Mouse (Mus musculus) 416B (cell line): ENCODE data around the gene Arhgef2.

Experiments
- DNase-seq: peaks from one replicate; pipeline ENCODE4 v3.0.0; 2011; ENCODE audit warnings: low read depth

The Arhgef2 gene

DNA sequence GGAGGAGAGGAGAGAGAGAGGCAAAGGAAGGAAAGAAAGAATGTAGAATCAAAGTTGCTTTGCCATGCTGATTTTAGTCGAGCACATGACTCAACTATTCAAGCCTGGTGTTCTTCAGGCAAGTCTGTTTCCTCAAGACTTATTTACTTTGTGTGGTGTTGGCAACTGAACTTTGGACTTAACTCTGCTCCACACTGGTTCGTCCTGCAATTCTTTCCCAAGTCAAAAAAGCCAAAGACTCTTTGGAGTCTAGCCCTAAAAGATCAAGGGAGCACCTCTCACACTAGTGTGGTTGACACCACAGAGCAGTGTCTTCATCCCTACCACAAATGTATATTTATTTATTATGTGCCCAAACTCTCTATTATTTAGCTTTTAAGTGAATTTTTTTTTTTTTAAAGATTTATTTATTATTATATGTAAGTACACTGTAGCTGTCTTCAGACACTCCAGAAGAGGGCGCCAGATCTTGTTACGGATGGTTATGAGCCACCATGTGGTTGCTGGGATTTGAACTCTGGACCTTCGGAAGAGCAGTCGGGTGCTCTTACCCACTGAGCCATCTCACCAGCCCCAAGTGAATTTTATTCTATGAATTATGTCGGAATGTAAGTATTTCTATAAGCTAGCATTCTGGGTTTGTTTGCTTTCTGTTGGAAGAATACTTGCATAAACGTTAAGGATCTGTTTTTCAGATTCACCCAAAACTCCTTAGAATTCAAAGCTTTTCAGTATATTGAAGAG, 78.6 kb downstream of the Arhgef2 start:
- DNase-seq = peak; percentile 26

DNA sequence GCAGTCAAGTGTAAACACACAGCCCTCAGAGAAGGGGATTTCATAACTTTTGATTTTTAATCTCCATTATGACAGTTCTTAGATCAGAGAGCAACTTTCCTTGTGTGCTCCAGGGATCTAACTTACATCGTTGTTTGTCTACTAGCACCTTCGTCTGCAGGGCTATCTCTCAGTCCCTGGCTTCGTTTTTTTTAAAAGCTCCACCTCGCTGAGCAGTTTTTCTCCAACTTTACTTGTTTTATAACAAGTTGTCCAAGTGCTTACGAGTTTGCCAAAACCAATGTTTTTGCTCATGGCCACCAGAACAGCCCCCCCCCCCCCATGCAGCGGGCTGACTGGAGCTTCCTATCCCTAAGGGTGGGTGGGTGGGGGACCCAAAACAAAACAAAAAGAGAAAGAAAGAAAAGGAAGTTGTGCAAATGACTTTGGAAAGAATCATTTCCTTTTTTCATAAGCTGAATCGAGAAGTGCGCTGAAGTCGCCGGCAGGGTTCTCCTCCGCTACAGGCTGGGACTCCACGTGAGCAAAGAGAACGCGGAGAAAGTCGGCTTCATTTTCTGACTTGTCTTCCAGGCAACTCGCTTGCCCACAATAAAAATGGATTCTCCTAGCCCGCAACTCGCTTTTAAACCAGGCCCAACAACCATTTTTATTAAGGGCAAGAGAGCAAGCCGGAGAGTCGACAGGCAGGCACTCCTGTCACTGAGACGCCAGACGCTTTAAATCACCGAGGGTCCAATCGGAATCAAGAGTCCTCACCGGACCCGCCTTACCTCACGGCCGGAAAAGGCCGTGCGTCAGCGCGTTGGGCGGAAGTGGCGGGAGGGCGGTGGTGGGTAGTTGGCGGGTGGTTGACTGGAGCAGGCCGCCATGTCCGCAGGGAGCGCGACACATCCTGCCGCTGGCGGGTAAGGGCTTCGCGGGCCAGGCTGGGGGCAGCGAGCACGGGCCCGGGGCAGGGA, 79.5 kb downstream of the Arhgef2 start, which contains the start of gene Khdc4:
TSS of gene Khdc4 (plus strand) at position 824 of the 962 bp plus-strand sequence.
- DNase-seq = peak; percentile 99

GRCm38 (mm10) chr3:88685958-88686451, 80.2 kb downstream of the Arhgef2 start:
- DNase-seq = no peak

DNA sequence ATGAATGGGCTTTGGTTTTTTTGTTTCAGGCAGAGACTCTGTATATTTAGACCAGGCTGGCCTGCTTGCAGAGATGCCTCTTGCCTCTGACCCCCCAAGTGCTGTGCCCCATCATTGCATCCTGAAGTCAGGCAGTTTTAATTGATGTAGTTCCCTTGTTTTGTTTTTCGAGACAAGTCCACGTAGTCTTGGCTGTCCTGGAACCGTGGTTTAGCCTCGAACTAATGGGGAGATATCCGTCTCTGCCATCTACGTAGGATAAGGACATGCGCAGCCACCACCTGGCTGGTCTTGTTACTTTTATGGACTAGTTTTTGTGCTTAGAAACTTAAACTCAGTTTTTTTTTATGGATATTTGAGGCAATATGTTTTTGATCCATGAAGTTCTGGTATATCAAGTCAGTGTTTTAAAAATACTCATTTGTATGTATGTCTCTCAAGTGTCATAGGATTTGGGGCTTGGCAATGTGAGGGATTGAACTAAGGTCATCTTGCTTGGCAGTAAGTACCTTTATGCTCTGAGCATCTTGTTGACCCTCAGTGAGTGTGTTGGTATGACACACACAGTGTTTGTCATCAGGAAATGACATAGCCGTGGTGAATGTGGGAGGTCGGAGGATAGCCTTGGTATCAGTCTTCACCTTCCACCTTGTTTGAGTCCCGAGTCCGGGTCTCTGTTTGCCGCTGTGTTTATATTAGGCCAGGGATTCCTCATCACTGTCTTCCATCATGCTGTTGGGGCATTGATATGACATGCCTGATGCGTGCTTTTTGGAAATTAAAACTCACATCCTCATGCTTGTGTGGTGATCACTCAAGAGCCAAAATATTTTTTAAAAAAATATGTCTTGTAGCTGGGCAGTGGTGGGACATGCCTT, 81.2 kb downstream of the Arhgef2 start:
- DNase-seq = peak; percentile 51

- DNase-seq = no peak
These were observed 83.3 kb downstream of the Arhgef2 start for GRCm38 (mm10) chr3:88689079-88689478.

DNA sequence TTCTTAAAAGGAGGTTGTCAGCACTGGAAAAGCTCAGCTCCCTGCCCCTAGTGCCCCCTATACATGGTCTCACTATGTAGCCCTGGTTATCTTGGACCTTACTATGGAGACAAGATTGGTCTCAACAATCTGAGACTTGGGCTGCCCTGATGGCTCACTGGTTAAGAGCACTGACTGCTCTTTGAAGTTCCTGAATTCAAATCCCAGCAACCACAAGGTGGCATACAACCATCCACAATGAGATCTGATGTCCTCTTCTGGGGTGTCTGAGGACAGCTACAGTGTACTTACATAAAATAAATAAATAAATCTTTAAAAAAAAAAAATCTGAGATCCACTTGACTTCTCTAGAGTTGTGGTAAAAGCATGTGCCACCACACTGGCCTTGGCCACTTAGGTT, 89.8 kb downstream of the Arhgef2 start:
- DNase-seq = peak; percentile 34
